Mouse (Mus musculus): ENCODE results near the gene Plac9a. TPM values are rescaled to one million over a fixed set of nuclear protein-coding genes. Genes with fewer than 3 reads are reported as not detected.

Plac9a gene
- polyA plus RNA-seq (2012), result not detected in 2 replicates

DNA sequence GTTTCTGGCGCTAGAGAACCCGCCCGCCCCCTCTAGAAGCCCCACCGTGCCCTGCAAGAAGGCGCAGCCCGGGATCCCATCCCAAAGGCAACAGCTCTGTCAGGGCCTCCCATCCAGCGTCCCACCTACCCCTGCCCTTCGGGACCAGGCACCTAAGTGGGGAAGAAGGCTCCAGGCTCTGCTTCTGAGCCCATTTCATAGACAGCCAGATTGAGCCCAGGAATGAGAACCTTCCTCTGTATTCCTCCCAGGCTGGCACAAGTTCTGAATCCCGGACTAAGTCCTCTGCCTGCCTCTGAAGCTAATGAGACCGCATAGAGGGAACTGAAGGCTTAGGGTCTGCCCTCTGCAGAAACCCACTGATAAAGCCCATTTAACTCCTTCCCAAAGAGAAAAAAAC, at the start of gene Plac9a:
Gene Plac9a, minus strand, starts transcription at position 101 of the 400 bp plus-strand sequence.

DNA sequence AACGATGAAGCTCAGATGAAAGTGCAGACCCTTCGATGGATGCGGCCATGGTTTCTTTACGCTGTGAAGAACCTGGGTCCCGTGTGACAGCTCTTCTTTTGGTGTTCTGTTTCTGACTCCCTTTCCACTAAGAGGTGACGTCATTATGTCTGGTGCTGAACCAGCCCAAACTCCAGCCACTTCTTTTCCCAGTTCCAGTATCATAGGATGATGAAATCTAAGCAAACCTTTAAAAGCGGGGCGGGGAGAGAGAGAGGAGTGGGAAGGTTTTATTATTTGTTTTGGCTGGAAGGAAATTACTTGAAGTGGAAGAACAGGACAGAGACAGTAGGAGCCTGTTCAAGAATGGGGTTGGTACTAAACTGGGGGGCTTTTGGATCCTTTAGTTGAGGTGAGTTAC, 35.1 kb upstream of the Plac9a start, which contains the start of gene Cphx1:
Gene Cphx1, plus strand, starts transcription at position 301 of the 400 bp plus-strand sequence.

DNA sequence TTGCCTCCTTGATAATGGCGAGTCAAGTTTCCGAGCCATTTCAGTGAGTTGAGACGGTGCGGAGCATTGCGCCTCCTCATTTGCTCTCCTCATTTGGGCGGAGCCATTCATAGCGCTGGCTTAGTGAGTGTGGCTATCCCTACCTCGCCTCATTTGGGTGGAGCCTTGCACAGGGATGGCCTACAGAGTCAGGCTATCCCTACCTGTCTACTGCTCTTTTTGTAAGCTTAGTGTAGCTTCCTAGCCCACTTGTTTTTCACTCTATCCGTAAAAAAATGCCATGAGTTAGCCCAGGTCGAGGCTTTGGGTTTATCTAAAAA, 24.6 kb upstream of the Plac9a start, which contains the start of gene Tmem254a:
Gene Tmem254a, minus strand, starts transcription at position 111 of the 320 bp plus-strand sequence.

DNA sequence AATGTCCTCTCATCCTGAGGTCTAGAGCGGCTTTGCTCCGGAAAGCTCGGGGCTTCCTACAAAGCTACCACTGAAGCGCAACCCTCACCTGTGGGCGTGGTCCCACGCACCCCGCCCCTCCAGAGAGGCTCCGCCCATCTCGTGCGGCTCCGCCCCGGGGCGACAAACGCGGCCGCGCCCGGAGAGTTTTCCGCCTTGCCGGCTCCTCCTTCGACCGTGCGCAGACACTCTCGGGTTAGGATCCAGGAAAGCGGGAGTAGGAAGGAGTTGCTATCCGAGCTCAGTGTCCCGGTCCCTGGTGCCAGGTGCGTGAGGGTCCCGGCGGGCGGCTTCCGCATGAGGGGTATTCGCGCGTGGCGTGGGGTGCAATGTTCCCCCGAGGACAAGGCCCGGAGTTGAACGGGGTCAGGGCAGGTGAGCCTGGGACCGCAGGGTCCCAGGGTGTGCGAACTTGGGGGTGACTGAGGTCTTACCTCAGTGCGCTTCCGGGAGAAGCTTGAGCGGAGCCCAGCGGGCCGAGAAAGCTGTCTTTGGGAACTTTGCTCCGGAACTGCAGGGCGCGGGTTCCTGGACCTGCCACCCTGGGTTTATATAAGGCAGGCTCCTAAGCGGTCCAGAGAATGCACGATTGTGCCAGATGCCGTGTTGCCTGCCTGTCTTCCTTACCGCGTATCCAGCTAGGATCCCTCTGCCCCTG, 60.8 kb downstream of the Plac9a start, which contains the start of gene Anxa11:
Gene Anxa11, plus strand, starts transcription at position 166 of the 697 bp plus-strand sequence.

Other genes starting within 250 kb of the Plac9a start
- 61.5 and 74.5 TPM in 2 replicates for gene Ppif, start 208.9 kb downstream of the Plac9a start, polyA plus RNA-seq (2012)
- 1.5 and 1.6 TPM in 2 replicates for gene Zcchc24, start 134.1 kb downstream of the Plac9a start, polyA plus RNA-seq (2012)
- 109 and 113 TPM in 2 replicates for gene Anxa11, start 60.9 kb downstream of the Plac9a start, polyA plus RNA-seq (2012)
- gene Tmem254a, start 24.6 kb upstream of the Plac9a start, polyA plus RNA-seq (2012), result 1.9 and 5.7 TPM in 2 replicates
- gene Cphx1, start 35.2 kb upstream of the Plac9a start, polyA plus RNA-seq (2012), result not detected in 2 replicates
- gene Duxbl1, start 75.5 kb upstream of the Plac9a start, polyA plus RNA-seq (2012), result not detected in 2 replicates
- 0.55 TPM in 1 of 2 replicates, not detected in the other for gene Gm9780, start 139.6 kb upstream of the Plac9a start, polyA plus RNA-seq (2012)
- 20.9 TPM in 2 replicates for gene Tmem254c, start 164.3 kb upstream of the Plac9a start, polyA plus RNA-seq (2012)
- not detected in 2 replicates for gene Cphx2, start 178.4 kb upstream of the Plac9a start, polyA plus RNA-seq (2012)
- not detected in 2 replicates for gene Cphx3, start 179.2 kb upstream of the Plac9a start, polyA plus RNA-seq (2012)
- not detected in 2 replicates for gene Duxbl2, start 215.2 kb upstream of the Plac9a start, polyA plus RNA-seq (2012)